Mouse (Mus musculus) cortical plate, adult 2 months (tissue): ENCODE data around the gene Ccnb2.

Experiments
- CTCF ChIP-seq: fragments of 200-500 bp; IDR thresholded peaks from 2 replicates; pipeline ENCODE4 v1.5.1; 2011; ENCODE audit warnings: mild to moderate bottlenecking, control low read depth, low read length; ENCODE audit not compliant: insufficient read depth; ENCODE audit errors: extremely low read depth
- POLR2A ChIP-seq: fragments of 200-500 bp; IDR thresholded peaks from 2 replicates; pipeline ENCODE4 v1.6.1; 2011; ENCODE audit warnings: mild to moderate bottlenecking, low read length, control low read depth; ENCODE audit not compliant: insufficient read depth; ENCODE audit errors: extremely low read depth

DNA sequence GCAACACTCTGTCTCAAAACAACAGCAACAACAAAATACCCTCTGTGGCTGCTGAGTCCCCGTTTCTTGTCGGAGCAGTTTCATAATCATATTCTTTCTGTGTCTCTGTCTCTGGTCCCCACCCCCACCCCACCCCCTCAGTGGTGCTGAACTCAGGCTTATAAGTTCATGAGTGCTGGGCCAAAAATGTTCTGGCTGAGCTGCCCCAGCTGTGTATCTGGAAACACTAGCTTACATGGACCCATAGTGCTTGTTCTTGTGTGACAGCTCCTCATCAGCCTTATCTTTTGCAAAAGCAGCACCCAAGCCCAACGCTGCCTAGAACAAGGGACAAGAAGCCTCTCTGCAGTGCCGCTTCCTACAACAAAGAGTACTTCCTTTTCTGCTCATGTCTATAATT is 18.6 kb upstream of the Ccnb2 start:
- no peak for TF ChIP-seq CTCF
- no peak for TF ChIP-seq POLR2A
